Mouse (Mus musculus) brain, embryonic 14.5 days (tissue): ENCODE measurements around the gene Ermard. TPM values are rescaled to one million over a fixed set of nuclear protein-coding genes. Genes with fewer than 3 reads are reported as not detected.

Experiments
- DNase-seq: peaks from one replicate; pipeline ENCODE4 v3.0.0-alpha.2; 2011; ENCODE audit warnings: low read depth
- CTCF ChIP-seq: fragments of 200-500 bp; IDR thresholded peaks from 2 replicates; pipeline ENCODE4 v1.5.1; 2012; ENCODE audit warnings: inconsistent platforms, mild to moderate bottlenecking, moderate library complexity, borderline replicate concordance; ENCODE audit not compliant: insufficient read depth, insufficient read length; ENCODE audit errors: extremely low read depth
- POLR2A ChIP-seq: fragments of 200-500 bp; IDR thresholded peaks from 2 replicates; pipeline ENCODE4 v1.6.1; 2012; ENCODE audit warnings: mild to moderate bottlenecking, inconsistent platforms, borderline replicate concordance; ENCODE audit not compliant: poor library complexity, insufficient read depth, insufficient read length, severe bottlenecking; ENCODE audit errors: extremely low read depth
- polyA plus RNA-seq: library from polyadenylated mRNA; depleted of rRNA; stranded (reverse); fragments of >200 nt; gene quantifications from 2 replicates; pipeline ENCODE4 v1.2.3, GENCODE M21; 2012

Ermard gene
- polyA plus RNA-seq, 1 experiment = 87.7 TPM

DNA sequence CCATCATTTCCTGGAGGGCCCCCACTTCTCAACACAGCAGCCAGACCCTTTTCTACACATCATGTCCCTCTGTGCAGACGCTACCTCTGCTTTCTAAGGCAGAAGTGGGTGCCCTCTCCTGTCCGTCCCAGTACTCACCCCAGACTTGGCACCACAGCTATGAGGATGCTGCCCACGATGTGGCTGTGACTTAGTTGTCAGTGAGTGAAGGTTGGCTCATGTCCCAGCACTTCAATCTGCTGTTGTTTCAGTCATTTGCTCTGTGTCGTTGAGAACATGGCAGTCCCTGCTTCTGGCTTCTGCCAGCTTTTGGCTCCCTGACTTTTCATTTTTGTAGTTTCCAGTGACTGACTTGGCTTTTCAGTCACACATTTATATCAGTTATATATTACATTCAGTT lies 14.9 kb downstream of the Ermard start:
- peak; percentile 75 for DNase-seq
- no peak for TF ChIP-seq POLR2A
- no peak for TF ChIP-seq CTCF

DNA sequence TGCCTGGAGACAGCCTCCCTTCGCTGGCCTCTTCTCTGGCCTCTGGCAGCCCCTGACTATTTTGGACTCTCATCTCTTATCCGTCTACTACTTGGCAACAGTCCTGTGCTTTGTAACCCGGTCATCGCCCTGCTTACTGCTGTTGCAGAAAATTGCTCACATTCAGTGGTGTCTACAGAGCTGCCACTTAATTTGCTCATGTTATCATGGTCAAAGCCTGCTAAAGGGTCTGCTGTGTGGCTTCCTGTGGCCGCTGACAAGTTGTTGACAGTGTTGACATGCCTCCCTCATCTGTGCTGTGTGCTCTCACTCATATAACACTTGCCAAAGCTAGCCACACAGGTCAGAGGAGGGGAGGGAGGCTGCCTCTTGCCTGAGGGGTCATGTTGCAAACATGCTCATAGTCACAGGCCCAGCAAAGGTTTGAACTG lies 17.2 kb downstream of the Ermard start:
- no peak for DNase-seq
- TF ChIP-seq POLR2A (no peak), CTCF (no peak)

DNA sequence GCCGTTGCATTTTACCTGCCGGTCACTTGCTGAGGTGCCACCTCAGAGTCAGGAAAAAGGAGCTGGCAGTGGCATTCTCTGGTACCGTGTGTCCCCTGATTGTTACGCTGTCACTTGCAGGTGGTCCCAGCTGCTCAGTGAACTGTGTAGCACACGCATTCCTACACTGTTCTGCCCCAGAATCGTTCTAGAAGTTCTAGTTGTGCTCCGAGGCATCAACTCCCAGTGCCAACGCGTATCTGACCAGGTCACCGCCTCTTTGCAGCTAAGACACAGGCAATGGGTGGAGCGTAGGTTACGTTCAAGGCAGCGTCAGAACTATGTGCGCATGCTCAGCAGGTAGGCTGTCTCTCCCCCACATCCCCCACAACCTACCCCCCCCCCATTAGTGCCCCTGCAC lies 18.6 kb downstream of the Ermard start:
- TF ChIP-seq POLR2A (no peak), CTCF (no peak)
- DNase-seq = no peak

DNA sequence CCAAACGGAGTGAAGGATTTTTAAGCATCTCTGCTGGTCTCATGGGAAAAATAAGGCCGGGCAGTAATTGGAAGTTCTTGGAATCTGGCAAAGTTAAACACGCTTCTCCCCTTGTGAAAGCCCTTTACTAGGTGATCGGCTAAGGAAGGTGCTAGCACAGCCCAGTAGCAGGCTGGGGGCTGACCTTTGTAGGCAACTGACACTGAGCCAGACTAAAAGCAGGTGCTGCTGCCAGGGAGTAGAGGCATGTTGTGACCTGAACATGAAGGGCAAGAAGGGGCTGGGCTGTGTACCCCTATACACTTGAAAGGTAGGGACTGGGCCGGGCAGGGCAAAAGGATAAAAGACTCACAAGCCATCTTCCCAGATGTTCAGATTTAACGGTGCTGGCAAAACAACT lies 19.3 kb downstream of the Ermard start:
- TF ChIP-seq CTCF = no peak
- TF ChIP-seq POLR2A = no peak
- DNase-seq = no peak

DNA sequence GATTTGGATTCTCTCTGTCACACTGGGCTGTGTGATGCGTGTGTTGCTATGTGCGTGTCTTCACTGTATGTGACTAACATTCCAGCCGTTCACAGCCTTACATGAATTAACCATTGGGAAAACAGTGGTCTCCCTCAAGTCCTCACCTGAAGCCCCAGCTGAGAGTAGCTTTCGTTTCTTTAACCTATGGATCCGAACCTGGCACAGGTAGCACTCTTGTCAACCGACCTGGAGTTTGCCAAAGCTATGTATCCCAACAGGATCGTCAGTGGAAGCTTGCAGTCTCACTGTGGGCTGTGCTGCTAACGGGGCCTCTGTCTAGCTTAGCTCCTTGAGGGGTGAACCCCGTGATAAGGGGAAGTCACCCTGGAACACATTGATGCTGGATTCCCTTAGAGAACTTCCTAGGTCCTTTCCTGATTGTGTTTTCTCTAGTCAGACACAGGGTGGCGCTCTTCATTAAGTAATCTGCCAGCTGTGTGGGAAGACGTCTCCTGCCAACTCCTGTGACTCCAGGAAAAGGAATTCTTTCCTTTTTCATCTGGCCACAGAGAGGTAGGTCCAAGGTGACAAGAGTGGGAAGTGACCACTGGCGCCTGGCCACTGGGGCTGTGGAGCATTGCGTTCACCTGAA lies 24.5 kb downstream of the Ermard start:
- DNase-seq = peak; percentile 93
- TF ChIP-seq POLR2A = no peak
- TF ChIP-seq CTCF = peak; percentile 78; the same call in 1 of the 2 replicates

DNA sequence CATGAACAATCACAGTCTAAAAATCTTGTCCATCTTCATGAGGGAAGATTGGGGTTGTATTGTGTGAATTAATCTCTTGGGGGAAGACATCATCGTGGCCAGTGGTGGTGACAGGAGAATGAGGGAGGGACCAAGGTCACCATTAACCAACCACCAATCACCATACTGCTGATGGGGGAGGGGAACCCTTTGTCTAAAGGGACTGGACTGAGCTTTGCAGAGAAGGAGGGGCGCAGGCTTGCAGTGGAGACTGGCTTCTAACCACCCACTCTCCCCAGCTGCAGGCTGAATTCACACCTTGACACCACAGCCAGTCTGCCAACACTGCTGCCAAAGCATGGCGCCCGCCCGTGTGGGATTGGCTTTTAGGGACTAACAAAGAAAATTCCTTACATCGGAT lies 25.1 kb downstream of the Ermard start:
- peak; percentile 81 for DNase-seq
- TF ChIP-seq CTCF (no peak), POLR2A (no peak)

DNA sequence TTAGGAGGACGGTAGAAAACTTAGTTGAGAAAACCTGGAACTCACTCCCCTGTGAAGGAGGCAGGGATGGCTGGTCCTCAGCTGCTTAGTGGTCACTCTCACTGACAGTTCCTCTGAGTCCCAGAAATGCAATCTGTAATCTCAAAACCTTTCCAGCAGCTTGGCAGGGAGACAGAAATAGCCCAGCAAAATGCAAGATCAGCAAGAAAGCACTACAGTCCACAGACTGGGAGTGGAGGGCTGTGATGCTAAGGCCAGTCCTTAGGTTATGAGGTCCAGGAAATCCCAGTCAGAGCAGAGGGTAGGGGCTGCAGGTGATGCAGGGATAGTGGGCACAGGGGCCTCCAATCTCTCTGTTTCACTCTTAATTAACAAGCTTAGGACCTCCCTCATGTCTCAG lies 25.9 kb downstream of the Ermard start:
- no peak for TF ChIP-seq POLR2A
- TF ChIP-seq CTCF = no peak
- no peak for DNase-seq

DNA sequence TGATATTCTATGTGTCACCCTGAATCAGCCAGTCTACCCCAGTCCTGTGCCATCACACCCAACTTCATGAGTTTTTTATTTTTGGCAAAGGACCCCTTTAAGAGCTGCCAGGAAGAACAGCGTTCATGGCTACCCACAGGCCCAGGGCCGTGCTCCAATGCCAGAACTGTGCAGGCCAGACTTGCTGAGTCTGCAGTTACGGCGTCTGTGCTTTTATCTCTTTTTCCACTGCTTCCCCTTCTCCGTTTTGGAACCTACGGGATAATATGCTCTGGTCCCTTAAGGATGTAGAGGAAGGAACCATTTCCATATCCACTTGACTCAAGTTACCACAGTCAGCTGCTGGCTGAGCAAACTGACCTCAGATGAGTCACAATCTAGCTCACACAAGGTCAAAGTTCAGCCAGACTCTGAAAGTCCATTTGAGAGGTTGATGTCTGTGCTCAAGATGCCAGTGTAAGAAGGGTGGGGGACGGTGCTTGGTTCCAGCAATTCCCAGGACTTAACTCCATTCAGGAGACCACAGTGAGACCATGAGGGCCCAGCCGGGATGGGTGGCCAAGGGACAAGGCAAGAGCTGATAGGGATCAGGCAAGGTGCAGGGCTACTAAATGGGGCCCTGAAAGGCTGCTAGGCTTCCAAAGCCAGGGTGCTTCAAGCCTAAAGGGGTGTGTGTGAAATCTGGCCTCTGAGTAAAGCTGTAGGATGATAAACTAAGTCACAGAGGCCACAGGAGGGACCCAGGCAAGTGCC lies 27.2 kb downstream of the Ermard start:
- DNase-seq = no peak
- TF ChIP-seq POLR2A (no peak), CTCF (no peak)

DNA sequence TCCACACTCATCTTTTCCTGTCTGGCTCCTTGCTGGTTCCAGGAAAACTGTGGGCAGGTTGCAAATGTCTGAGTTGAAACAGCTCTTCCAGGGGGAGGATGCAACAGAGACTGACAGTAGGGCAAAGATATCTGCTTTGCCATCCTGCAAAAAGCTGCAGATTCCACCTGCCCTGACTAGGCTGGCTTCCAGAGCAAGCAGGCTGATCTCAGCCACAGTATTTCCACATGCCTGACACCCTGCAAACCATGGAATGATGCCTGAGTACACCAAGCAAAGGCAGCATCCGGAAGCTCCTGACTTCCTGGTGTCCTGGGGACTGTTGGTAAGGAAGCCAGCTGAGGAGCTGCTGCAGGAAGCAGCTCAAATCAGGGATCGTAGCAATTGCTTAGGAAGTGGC lies 28.1 kb downstream of the Ermard start:
- TF ChIP-seq POLR2A = no peak
- no peak for TF ChIP-seq CTCF
- no peak for DNase-seq

DNA sequence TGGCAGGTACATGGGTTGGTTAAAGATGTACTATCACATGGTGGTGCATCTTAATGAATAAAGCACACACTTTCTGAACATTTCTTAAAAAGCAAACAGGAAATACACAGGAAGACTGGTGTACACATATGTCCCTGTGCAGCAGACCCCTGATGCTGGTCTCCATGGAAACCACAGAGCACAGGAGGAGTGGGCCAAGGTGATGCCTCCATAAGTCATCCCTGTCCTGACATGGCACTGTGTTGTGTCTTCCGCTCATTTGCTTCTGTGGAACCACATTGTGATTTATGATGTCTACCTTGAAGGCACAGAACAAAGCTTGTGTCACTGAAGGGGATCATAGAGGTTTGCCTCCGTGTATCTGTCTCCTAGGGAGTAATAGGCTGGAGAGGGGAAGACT lies 31.2 kb downstream of the Ermard start:
- TF ChIP-seq POLR2A (no peak), CTCF (no peak)

DNA sequence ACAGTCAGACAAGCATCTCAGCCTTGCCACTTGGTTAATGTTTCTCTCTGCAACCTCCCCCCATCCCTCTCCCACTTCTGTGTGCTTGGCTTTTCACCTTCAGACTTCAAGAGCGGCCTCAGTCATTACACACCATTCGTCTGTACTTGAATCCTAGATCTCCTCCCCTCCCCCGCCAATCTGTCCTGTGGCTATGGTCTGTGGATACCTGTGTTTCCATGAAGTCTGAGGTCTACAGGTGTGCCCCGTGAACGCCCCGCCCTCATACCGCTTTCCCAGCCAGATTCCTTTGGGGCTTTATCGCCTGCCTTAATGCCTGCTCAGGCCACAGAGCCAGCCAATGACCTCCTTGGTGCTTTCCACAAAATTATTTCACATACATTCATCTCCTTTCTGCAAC lies 34.0 kb downstream of the Ermard start:
- no peak for DNase-seq
- TF ChIP-seq CTCF (no peak), POLR2A (no peak)

More for the DNA sequence above, 31.2 kb downstream of the Ermard start:
- DNase-seq = no peak

DNA sequence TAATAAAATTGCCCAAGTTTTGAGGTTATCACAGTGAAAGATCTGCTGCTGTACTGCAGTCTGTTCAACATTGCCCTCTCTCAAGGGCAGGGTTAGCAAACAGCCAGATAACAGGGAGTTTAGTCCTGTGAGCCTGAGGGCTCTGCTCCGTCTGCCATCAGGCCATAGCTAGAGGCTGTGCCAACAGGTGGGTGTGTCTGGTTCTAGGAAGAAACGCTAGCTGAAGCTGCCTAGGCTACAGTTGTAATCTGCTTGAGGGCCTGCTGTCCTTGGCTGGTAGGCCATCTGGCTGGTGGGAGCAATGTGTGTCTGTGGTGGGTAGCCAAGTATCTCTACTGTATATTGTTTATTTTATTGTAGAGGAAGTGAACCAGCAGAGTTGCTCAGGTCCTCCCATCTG lies 36.5 kb downstream of the Ermard start:
- no peak for DNase-seq
- no peak for TF ChIP-seq POLR2A
- TF ChIP-seq CTCF = no peak

DNA sequence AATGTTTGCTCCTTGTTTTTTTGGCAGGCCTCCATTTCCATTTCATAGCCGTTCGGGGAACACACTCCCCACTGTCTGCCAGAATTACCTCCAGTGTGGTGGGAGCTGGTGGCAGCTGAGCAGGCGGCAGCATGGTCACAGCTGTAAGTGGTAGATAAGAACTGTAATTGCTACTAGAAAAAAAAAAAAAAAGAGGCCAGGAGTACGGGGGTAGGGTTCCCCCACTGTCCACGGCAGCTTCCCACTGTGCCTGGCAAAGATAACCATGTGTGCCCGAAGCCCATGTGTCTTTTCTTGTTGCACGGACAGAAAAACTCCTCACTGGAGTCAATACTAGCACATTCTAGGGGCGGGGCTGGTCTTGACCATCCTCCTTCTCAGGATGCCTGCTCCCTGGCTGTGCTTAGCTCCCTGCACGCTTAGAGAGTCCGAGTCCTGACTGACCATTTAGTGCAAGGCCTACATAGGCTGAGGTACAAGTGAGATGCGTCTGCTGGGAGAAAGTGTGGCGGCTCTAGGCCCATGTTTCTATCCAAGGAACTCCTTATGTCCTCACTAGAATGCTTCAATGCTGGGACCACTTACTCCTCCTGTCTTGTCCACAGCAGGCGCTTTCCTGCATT lies 43.3 kb downstream of the Ermard start:
- TF ChIP-seq POLR2A (no peak), CTCF (no peak)
- no peak for DNase-seq
